7 mouse cellular contexts compared by ENCODE assay signal in genomic region chr2:3570186-3570585, GRCm38 (mm10). TPM values are rescaled to one million over a fixed set of nuclear protein-coding genes. Genes with fewer than 3 reads are reported as not detected.
DNase-seq lines count a peak whose midpoint lies in the region; ATAC-seq and TF ChIP-seq lines count a peak whose summit lies in the region.

Gene Fam107b, plus strand, starts transcription at chr2:3570488.

- H3K27ac ChIP-seq in liver, adult 2 months (replicated peaks; ENCODE audit: insufficient read depth, low read depth, low read length): peak within 1 kb of the TSS; percentile 67; the same call in 1 of the 2 replicates
- no peak within 1 kb of the TSS for H3K27ac ChIP-seq in hindbrain, embryonic 10.5 days
- H3K27ac ChIP-seq in macrophage: no peak within 1 kb of the TSS

- no peaks in the 10 kb centered on the region for H3K9me3 ChIP-seq in hindbrain, embryonic 10.5 days

- TF ChIP-seq CTCF in liver, adult 2 months (IDR thresholded peaks at IDR 0.05; ENCODE audit: low read depth, low read length): no peak

- TF ChIP-seq POLR2A in liver, adult 2 months (IDR thresholded peaks at IDR 0.05; ENCODE audit: extremely low read depth, insufficient read depth, low read length): no peak

- no peaks in the 10 kb centered on the region for H3K79me2 ChIP-seq in liver, adult 2 months (ENCODE audit: control insufficient read depth, insufficient read depth, low read length)
- H3K79me2 ChIP-seq in macrophage (ENCODE audit: inconsistent target): no peaks in the 10 kb centered on the region

- H3K36me3 ChIP-seq in liver, adult 2 months (ENCODE audit: control insufficient read depth, insufficient read depth, low read length): no peaks in the 10 kb centered on the region
- no peaks in the 10 kb centered on the region for H3K36me3 ChIP-seq in hindbrain, embryonic 10.5 days
- no peaks in the 10 kb centered on the region for H3K36me3 ChIP-seq in macrophage (ENCODE audit: inconsistent target)

- 0 out of 2 replicates have a peak, but pooled peaks cover 2% of the 10 kb centered on the region for H3K4me1 ChIP-seq in liver, adult 2 months (ENCODE audit: control insufficient read depth, insufficient read depth, low read length)
- no peaks in the 10 kb centered on the region for H3K4me1 ChIP-seq in hindbrain, embryonic 10.5 days (replicated peaks)

- 78% methylated on average over 12 of the region's 12 CpGs for WGBS in liver, adult 2 months
- 70% methylated on average over 12 of the region's 12 CpGs for WGBS in hindbrain, embryonic 10.5 days
- 96% methylated on average over 12 of the region's 12 CpGs for WGBS in macrophage (ENCODE audit: missing documents)

- H3K9ac ChIP-seq in liver, adult 2 months (ENCODE audit: low read depth, low read length): peak within 1 kb of the TSS; percentile 18; the same call in 1 of the 2 replicates

- DNase-seq in liver, adult 2 months (ENCODE audit: extremely low read depth, low read depth, low spot score): no peak
- no peak for DNase-seq in liver
- no peak for DNase-seq in hindbrain, embryonic 10.5 days (ENCODE audit: low spot score)
- no peak for DNase-seq in spleen, postnatal 14 days (ENCODE audit: low spot score in 2 of 2)
- no peak for DNase-seq in cerebellum, adult 9-10 months

- H3K4me3 ChIP-seq in liver, adult 2 months (ENCODE audit: insufficient read depth, low read depth, low read length): peak within 1 kb of the TSS; percentile 51
- H3K4me3 ChIP-seq in hindbrain, embryonic 10.5 days: no peak within 1 kb of the TSS
- H3K4me3 ChIP-seq in macrophage (ENCODE audit: inconsistent target): no peak within 1 kb of the TSS

- no peak for ATAC-seq in common myeloid progenitor, adult 5-6 weeks (replicated peaks; ENCODE audit: low read depth, poor library complexity, severe bottlenecking)

- no peaks in the 10 kb centered on the region for H3K27me3 ChIP-seq in liver, adult 2 months (ENCODE audit: control insufficient read depth, insufficient read depth, low read length)
- H3K27me3 ChIP-seq in hindbrain, embryonic 10.5 days (ENCODE audit: insufficient read depth, poor library complexity, severe bottlenecking): no peaks in the 10 kb centered on the region

RNA-seq across cellular contexts. Expression of gene Fam107b, which starts in this region (rescaled TPM):
- 50.6 and 68.6 TPM in 2 replicates for total RNA-seq in liver, adult 2 months (2014; rRNA removed)
- 13.7 and 18.3 TPM in 2 replicates for polyA plus RNA-seq in liver, adult 2 months (2012; rRNA removed)
- total RNA-seq in common myeloid progenitor, adult 5-6 weeks (2017): 812 and 826 TPM in 2 replicates
- 44.2 and 46.8 TPM in 2 replicates for polyA plus RNA-seq in hindbrain, embryonic 10.5 days (2016; fragmentation: Nextera tagmentation; extraction: Ambion mirVana)
- 100 to 1,000 TPM in 1 of 26 experiments, 10 to 100 TPM in 18, 1 to 10 TPM in 7; 5.3 to 105 (median 15.5) TPM for total RNA-seq in macrophage (2018; cell fraction: chromatin; rRNA removed)
- total RNA-seq in macrophage (2018; cell fraction: cytosol; rRNA removed): 100 to 1,000 TPM in 2 of 26 experiments, 10 to 100 TPM in 24; 18.5 to 105 (median 30.4) TPM
- total RNA-seq in macrophage (2018; cell fraction: nucleus; rRNA removed): 10 to 100 TPM; 10.6 to 74.5 (median 18.5) TPM
- polyA plus RNA-seq in macrophage (2018): 17.1 to 33.9 TPM (median 23.6 TPM) in 3 replicates

Comparison
In these comparisons a context has a peak if more than half of its experiments do, and no peak if none do; other contexts are left out.
1. RNA of gene Fam107b (total RNA-seq): 812 to 826 TPM in common myeloid progenitor, adult 5-6 weeks; 50.6 to 68.6 TPM in liver, adult 2 months; every median in the first group is over 10 times any median in the second.